14 mouse cellular contexts compared by ENCODE assay signal in the genomic region with DNA sequence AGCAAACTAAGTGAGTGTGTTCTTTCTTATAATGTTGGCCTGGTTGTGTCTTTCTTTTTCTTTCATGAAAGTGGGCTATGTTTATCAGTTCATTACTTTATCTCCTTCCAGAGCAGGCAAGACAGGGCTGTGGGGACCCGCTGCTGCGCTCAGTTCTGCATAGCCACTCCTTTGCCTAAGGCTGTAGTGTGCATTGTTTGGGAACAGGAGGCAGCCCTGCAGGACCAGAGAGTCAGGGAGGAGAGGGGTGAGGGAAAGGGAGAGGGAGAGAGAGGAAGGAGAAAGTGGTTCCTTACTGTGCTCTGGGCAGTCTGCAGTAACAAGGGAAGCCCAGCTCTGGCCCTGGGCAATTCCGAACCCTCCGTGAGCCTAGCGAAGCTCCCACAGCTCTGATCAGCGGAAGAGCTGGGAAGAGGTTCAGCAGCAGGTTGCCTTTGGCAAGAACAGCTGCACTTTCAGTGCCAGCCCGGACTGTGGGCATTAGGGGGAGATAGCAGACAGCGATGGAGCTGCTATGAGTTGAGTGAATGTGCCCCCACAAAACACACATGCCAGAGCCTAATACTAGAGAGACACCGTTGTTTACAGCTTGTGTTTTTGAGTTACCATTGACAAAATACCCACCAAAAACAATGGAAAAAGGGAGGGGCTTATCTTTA. TPM values are rescaled to one million over a fixed set of nuclear protein-coding genes. Genes with fewer than 3 reads are reported as not detected.
DNase-seq lines count a peak whose midpoint lies in the region; ATAC-seq and TF ChIP-seq lines count a peak whose summit lies in the region.
"Had no signal": no experiment of that assay in that cellular context is flagged by ENCODE, and none has a peak within 500 bp of the region (broad histone marks: within the 10 kb centered on the region; RNA-seq: fewer than 3 reads in every experiment).

No protein-coding gene starts in this region.

- peak overlapping the region; percentile 74 for H3K27ac ChIP-seq in forebrain, embryonic 10.5 days
- no peak overlapping the region for H3K27ac ChIP-seq in forebrain, embryonic 16.5 days (ENCODE audit: low read length)
- no peak overlapping the region for H3K27ac ChIP-seq in hindbrain, embryonic 15.5 days (replicated peaks)
- H3K27ac ChIP-seq in midbrain, postnatal 0 days (ENCODE audit: low read depth, low read length) = no peak overlapping the region

- H3K9ac ChIP-seq in forebrain, embryonic 16.5 days (replicated peaks; ENCODE audit: low read depth, low read length) = no peak overlapping the region
- H3K9ac ChIP-seq in hindbrain, embryonic 15.5 days = no peak overlapping the region
- H3K9ac ChIP-seq in midbrain, postnatal 0 days (replicated peaks; ENCODE audit: low read length, poor library complexity, severe bottlenecking) = no peak overlapping the region
- H3K9ac ChIP-seq: liver, postnatal 0 days had no signal

- 24% methylated on average over 9 of the region's 9 CpGs for WGBS in forebrain, embryonic 10.5 days
- WGBS in forebrain, embryonic 16.5 days = 18% methylated on average over 9 of the region's 9 CpGs
- 20% methylated on average over 9 of the region's 9 CpGs for WGBS in hindbrain, embryonic 15.5 days
- 23% methylated on average over 9 of the region's 9 CpGs for WGBS in midbrain, postnatal 0 days

- H3K27me3 ChIP-seq in forebrain, embryonic 10.5 days (ENCODE audit: poor library complexity, severe bottlenecking) = peaks cover 30% of the 10 kb centered on the region
- H3K27me3 ChIP-seq in forebrain, embryonic 16.5 days (replicated peaks; ENCODE audit: control insufficient read depth, insufficient read depth, low read length) = peaks cover 10% of the 10 kb centered on the region; the same call in 1 of the 2 replicates
- H3K27me3 ChIP-seq in hindbrain, embryonic 15.5 days = no peaks in the 10 kb centered on the region
- H3K27me3 ChIP-seq in midbrain, postnatal 0 days (ENCODE audit: insufficient read depth, low read length) = no peaks in the 10 kb centered on the region; the same call in 1 of the 2 replicates

- peak; percentile 54 for TF ChIP-seq CTCF in midbrain, postnatal 0 days (IDR thresholded peaks at IDR 0.05)

- H3K9me3 ChIP-seq in forebrain, embryonic 10.5 days = no peaks in the 10 kb centered on the region
- no peaks in the 10 kb centered on the region for H3K9me3 ChIP-seq in forebrain, embryonic 16.5 days (ENCODE audit: control insufficient read depth, low read length)
- H3K9me3 ChIP-seq in hindbrain, embryonic 15.5 days = no peaks in the 10 kb centered on the region
- no peaks in the 10 kb centered on the region for H3K9me3 ChIP-seq in midbrain, postnatal 0 days (ENCODE audit: low read length)
- H3K9me3 ChIP-seq: megakaryocyte, embryonic 14.5 days had no signal

- no peak overlapping the region for H3K4me2 ChIP-seq in forebrain, embryonic 16.5 days (ENCODE audit: low read length)
- peak overlapping the region; percentile 11; the same call in 1 of the 2 replicates for H3K4me2 ChIP-seq in hindbrain, embryonic 15.5 days
- H3K4me2 ChIP-seq in midbrain, postnatal 0 days (ENCODE audit: low read depth, low read length, poor library complexity, severe bottlenecking) = no peak overlapping the region

- ATAC-seq in forebrain, embryonic 16.5 days = no peak
- ATAC-seq in hindbrain, embryonic 15.5 days (ENCODE audit: low FRiP score, low read depth) = peak; percentile 35; the same call in 1 of the 2 replicates
- no peak for ATAC-seq in midbrain, postnatal 0 days (ENCODE audit: low FRiP score)
- ATAC-seq in activated CD4-positive, CD25-positive, alpha-beta regulatory T cell, adult 4 months = no peak
- ATAC-seq: liver, postnatal 0 days had no signal

- H3K36me3 ChIP-seq in forebrain, embryonic 10.5 days (replicated peaks) = no peaks in the 10 kb centered on the region
- H3K36me3 ChIP-seq in forebrain, embryonic 16.5 days (ENCODE audit: control insufficient read depth, insufficient read depth) = no peaks in the 10 kb centered on the region
- H3K36me3 ChIP-seq in hindbrain, embryonic 15.5 days = no peaks in the 10 kb centered on the region
- H3K36me3 ChIP-seq in midbrain, postnatal 0 days (ENCODE audit: insufficient read depth, low read length) = no peaks in the 10 kb centered on the region

- H3K4me1 ChIP-seq in forebrain, embryonic 10.5 days = peaks cover 42% of the 10 kb centered on the region
- peaks cover 7% of the 10 kb centered on the region; the same call in 1 of the 2 replicates for H3K4me1 ChIP-seq in forebrain, embryonic 16.5 days (replicated peaks; ENCODE audit: control insufficient read depth, insufficient read depth, low read length)
- H3K4me1 ChIP-seq in hindbrain, embryonic 15.5 days (replicated peaks) = peaks cover 22% of the 10 kb centered on the region; the same call in 1 of the 2 replicates
- no peaks in the 10 kb centered on the region for H3K4me1 ChIP-seq in midbrain, postnatal 0 days (ENCODE audit: insufficient read depth, low read length)

- H3K4me3 ChIP-seq in forebrain, embryonic 10.5 days = no peak overlapping the region
- no peak overlapping the region for H3K4me3 ChIP-seq in forebrain, embryonic 16.5 days (replicated peaks; ENCODE audit: low read length)
- no peak overlapping the region for H3K4me3 ChIP-seq in hindbrain, embryonic 15.5 days
- H3K4me3 ChIP-seq in midbrain, postnatal 0 days (ENCODE audit: low read depth, low read length) = no peak overlapping the region
- H3K4me3 ChIP-seq: megakaryocyte, embryonic 14.5 days had no signal

- DNase-seq in forebrain, embryonic 10.5 days (ENCODE audit: extremely low spot score, low spot score) = no peak
- DNase-seq in R1 (ENCODE audit: low read depth, low spot score) = peak; percentile 68
- DNase-seq in midbrain, postnatal 0 days (ENCODE audit: low spot score) = peak; percentile 49
- DNase-seq in lung, adult 18-20 months = no peak
- no peak for DNase-seq in adipocyte (ENCODE audit: low spot score)
- DNase-seq: adrenal gland, postnatal 14 days; gastrocnemius, postnatal 10 days; kidney, adult 11 months; kidney, postnatal 4 days; liver, postnatal 0 days had no signal

RNA-seq across cellular contexts. Expression of a gene that starts 53.7 kb away (rescaled TPM):
- 23.6 and 25.4 TPM in 2 replicates for polyA plus RNA-seq in forebrain, embryonic 10.5 days (2016; fragmentation: Nextera tagmentation; extraction: Ambion mirVana)
- polyA plus RNA-seq in forebrain, embryonic 16.5 days (2015; fragmentation: Nextera tagmentation; extraction: Ambion mirVana) = 22.7 and 22.9 TPM in 2 replicates
- 16.6 and 17.3 TPM in 2 replicates for polyA plus RNA-seq in hindbrain, embryonic 15.5 days (2015; fragmentation: Nextera tagmentation; extraction: Ambion mirVana)
- 26.8 and 27.2 TPM in 2 replicates for total RNA-seq in midbrain, postnatal 0 days (2014; rRNA removed)
- 17.3 and 21.5 TPM in 2 replicates for polyA plus RNA-seq in midbrain, postnatal 0 days (2015; fragmentation: Nextera tagmentation; extraction: Ambion mirVana)
- 10 to 100 TPM; 34.8 to 36.9 TPM for polyA plus RNA-seq in activated CD4-positive, CD25-positive, alpha-beta regulatory T cell, adult 4 months (2017; shearing (Covaris generic))

Comparison
In these comparisons a context has a peak if more than half of its experiments do, and no peak if none do; other contexts are left out.
1. DNase-seq: peak in R1 (single experiment) and midbrain, postnatal 0 days (single experiment); none in forebrain, embryonic 10.5 days (single experiment), lung, adult 18-20 months (0 of 2) and adipocyte (single experiment).